Mouse (Mus musculus) natural killer cell, adult 2 months (primary cell): ENCODE data around the gene Slco3a1.

ENCODE experiments used
- DNase-seq, 2 experiments: peaks; one replicate each; pipeline ENCODE4 v3.0.0; 2022; ENCODE audit warnings: low spot score in 2 of 2

The Slco3a1 gene

GRCm38 (mm10) chr7:74528182-74528581, 26.4 kb downstream of the Slco3a1 start:
- DNase-seq, result no peak

- DNase-seq, result no peak
Measured at GRCm38 (mm10) chr7:74527689-74528088, 26.9 kb downstream of the Slco3a1 start.

- DNase-seq, result no peak
Measured at GRCm38 (mm10) chr7:74526030-74526429, 28.6 kb downstream of the Slco3a1 start.

- DNase-seq, result no peak
Measured at GRCm38 (mm10) chr7:74525586-74525985, 29.0 kb downstream of the Slco3a1 start.

- no peak for DNase-seq
Measured at GRCm38 (mm10) chr7:74524188-74524971, 30.2 kb downstream of the Slco3a1 start.

- no peak for DNase-seq
Measured at GRCm38 (mm10) chr7:74523086-74523485, 31.5 kb downstream of the Slco3a1 start.

GRCm38 (mm10) chr7:74522260-74522659, 32.3 kb downstream of the Slco3a1 start:
- no peak for DNase-seq

GRCm38 (mm10) chr7:74519386-74519785, 35.2 kb downstream of the Slco3a1 start:
- DNase-seq, result no peak

- no peak for DNase-seq
Measured at GRCm38 (mm10) chr7:74518776-74519175, 35.8 kb downstream of the Slco3a1 start.

- DNase-seq, result no peak
Measured at GRCm38 (mm10) chr7:74518255-74518654, 36.3 kb downstream of the Slco3a1 start.

- DNase-seq, result no peak
Measured at GRCm38 (mm10) chr7:74510676-74511075, 43.9 kb downstream of the Slco3a1 start.

- DNase-seq, result no peak
Measured at GRCm38 (mm10) chr7:74508205-74508604, 46.4 kb downstream of the Slco3a1 start.

- no peak for DNase-seq
Measured at GRCm38 (mm10) chr7:74506856-74507255, 47.7 kb downstream of the Slco3a1 start.

GRCm38 (mm10) chr7:74505635-74506034, 48.9 kb downstream of the Slco3a1 start:
- DNase-seq, result no peak

- DNase-seq, result no peak
Measured at GRCm38 (mm10) chr7:74501187-74501586, 53.4 kb downstream of the Slco3a1 start.

GRCm38 (mm10) chr7:74499470-74499869, 55.1 kb downstream of the Slco3a1 start:
- no peak for DNase-seq

GRCm38 (mm10) chr7:74498266-74498980, 56.2 kb downstream of the Slco3a1 start:
- no peak for DNase-seq

GRCm38 (mm10) chr7:74497203-74497602, 57.4 kb downstream of the Slco3a1 start:
- DNase-seq, result no peak

GRCm38 (mm10) chr7:74495451-74495850, 59.1 kb downstream of the Slco3a1 start:
- DNase-seq, result peak in 1 of 2 experiments; percentile 1

GRCm38 (mm10) chr7:74493775-74494174, 60.8 kb downstream of the Slco3a1 start:
- DNase-seq, result no peak

- no peak for DNase-seq
Measured at GRCm38 (mm10) chr7:74491683-74492355, 62.8 kb downstream of the Slco3a1 start.

- DNase-seq, result no peak
Measured at GRCm38 (mm10) chr7:74488141-74488540, 66.4 kb downstream of the Slco3a1 start.

- DNase-seq, result no peak
Measured at GRCm38 (mm10) chr7:74487727-74488126, 66.9 kb downstream of the Slco3a1 start.
